Mouse (Mus musculus): Measurements from ENCODE around the gene Fzd10.
A peak's percentile ranks its signal among the peaks of the same experiment; 100 is the strongest.

Gene Fzd10

DNA sequence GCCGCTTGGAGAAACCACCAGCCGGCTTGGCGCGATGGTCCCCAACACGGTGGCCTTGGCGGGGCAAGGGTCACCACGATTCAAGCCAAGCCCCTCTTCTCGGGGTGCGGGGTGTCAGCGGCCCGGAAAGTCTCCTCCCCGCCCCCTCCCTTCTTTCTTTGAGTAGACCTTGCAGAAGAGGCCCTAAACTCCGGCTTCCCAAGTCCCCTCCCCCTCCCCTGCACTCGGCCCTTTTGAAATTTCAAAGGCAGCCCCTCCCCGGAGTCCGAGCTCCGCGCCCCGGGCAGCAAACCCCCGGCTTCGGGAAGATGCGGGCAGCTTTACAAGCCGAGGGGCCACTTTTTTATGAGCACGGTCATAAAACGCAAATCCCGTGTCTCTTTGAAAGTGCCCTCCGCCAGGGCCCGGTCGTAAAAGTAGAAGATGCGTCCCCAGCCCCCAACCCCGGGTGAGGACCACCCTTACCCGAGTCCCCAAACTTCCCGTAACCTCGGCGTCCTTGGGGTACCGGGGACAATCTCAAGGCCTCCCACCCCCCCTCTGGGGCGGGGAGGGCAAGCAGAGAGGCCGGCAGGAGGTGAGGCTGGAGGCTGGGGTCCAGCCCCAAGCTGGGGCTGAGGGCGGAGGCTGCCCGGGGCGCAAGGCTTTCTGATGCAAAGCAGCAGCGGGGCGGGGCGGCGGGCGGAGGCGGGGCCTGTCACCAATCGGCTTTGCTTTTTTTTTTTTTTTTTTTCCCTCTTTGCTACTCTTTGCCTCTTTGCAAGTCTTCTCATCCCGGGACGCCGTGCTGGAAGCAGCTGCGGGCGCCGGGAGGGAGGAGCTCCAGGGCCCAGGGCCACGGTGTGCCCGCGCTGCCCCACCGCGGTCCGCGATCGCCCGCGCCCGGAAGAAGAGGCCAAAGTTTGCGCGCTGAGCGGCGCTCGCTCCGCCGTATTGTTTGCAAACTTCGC is at the start of gene Fzd10:
Fzd10 (plus strand) TSS at position 773 of the 950 bp plus-strand sequence.
- DNase-seq: peak; percentile 8

DNA sequence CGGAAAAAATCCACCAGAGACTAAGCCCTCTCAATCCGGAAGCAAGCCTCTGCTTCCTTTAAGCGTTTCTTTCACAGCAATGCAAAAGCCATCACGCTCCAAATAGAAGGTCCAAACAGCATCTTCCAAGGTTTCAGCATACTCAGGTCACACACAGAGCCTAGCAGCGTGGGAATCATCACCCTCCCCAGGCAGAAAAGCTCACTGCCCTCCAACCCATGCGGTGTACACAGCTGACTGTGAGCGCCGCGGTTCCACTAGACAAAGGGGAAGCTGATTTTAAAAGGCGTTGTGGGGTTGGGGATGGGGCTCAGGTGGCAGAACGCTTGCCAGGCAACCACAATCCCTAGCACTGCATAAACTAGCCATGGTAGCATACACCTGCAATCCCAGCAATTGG is 49.2 kb upstream of the Fzd10 start:
- no peak for DNase-seq

DNA sequence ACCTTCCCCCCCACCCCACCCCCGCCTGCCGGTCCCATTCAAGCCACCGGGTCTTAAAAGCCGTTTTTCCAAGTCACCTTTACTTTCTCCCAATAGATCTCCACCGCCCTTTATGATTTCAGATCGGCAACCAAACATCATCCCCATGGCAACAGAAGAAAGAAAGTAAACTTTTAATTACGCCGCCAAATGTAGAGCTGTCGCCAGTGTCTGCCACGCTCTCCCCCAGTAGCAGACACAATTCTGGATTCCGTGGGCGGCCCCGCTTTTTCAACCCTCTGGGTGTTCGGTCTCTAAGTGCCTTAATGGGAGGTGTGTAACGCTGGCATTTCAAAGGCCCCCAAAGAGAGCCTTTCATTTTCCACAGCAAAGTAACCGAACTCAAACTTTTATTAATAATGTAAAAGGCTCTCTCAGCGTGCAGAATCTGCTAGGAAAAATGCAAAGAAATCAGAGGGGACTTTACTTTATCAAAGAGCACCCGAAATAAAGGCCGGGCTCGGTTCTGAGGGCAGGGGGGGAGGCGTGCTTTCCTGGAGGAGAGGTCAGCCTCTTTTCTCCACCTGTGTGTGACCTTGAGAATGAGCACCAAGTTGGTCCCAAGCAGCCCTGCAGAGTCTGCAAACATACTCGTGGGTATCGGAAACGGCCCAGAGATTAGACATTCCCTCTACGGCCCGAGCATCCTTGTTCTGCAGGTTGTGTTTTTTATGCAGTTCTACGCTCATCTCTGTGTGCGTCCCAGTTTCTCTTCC is 48.3 kb upstream of the Fzd10 start:
- no peak for DNase-seq

DNA sequence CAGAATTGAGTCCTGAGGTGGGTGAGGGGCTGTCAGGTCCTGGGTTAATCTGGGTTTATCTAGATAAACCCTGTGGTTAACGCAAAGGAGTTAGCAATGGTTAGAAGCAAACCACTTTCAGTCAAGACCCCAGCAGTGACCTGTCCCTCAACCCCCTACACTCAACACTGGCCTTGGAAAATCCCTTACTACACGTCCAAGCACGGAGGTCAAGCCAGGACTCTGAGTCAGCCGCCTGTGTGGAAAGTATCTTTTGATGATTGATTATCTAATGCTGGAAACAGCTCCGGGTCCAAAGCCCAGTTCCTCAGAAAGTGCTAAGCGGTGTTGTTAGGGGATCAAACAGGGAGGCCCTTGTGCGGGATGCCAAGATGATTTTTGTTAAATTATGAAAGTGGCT is 42.5 kb upstream of the Fzd10 start:
- DNase-seq: no peak

DNA sequence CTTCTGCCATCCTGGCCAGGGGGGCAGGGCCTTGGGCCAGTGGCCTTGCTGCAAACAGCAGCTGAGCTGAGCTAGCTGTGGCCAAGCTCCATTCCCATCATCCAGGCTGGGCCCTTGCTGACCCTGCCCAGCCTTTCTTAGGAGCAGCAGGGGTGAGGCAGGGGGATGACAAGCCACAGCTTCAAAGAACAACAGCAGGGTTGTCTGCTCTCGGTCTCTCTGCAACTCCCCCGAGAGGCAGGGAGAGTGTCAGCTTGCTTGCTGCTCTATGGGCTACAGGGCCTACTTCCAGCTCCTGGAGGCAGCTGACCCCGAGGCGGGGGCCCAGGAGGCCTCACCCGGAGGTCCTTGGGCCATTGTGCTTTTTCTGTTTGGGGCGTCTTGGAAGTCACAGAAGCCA is 33.3 kb upstream of the Fzd10 start:
- DNase-seq: no peak

DNA sequence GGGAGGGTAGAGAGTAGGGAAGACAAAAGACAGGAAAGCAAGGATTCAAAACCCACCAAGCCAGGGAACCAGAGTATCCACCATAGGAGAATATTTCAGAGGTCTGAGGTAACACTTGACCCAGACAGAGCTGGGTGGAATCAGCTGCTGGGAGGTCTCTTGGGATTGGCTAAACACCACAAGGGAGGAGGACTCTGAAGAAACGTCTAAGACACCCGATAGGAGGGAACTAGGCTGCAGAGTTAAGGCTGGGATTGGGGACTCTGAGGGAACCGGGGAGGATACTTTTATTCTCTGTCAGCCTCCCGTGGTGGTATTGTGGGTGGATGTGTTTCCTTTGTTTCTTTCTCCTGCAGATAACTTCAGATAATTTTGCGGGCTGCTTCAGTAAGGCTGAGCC is 31.7 kb upstream of the Fzd10 start:
- no peak for DNase-seq

DNA sequence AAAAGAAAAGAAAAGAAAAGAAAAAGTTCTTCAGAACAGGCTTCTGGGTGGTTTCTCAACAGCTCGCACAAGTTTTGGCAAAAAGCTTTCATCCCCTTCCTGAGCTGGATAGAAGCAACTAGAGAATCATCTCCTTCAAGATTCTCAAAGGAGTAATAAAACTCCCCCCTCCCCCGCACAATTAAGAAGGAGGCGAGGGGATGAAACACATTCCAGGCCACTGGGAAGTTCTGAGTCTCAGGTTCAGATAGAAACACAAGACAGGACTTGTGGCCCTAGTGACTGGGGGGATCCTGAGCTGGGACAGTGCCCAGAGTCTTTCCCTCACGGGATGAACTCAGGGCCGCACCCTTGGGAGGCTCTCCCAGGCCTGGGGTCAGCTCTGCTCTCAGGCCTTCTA is 30.6 kb upstream of the Fzd10 start:
- no peak for DNase-seq

DNA sequence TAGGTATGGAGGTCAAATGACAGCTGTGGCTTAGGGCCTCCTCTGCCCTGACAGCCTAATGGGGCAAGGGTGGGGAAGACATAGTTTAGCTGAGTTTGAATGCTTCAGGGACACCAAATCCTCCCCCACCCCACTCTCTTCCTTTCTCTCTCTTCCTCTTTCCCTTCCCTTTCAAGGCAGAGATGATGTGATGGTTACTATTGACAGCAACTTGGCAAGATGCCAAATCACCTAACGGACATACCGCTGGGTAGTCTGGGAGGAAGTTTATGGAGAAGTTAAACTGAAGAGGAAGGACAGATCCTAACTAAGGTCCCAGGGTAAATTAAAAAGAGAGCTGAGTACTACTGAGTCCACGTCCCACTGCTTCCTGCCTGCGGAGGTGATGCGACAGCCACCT is 29.8 kb upstream of the Fzd10 start:
- no peak for DNase-seq

DNA sequence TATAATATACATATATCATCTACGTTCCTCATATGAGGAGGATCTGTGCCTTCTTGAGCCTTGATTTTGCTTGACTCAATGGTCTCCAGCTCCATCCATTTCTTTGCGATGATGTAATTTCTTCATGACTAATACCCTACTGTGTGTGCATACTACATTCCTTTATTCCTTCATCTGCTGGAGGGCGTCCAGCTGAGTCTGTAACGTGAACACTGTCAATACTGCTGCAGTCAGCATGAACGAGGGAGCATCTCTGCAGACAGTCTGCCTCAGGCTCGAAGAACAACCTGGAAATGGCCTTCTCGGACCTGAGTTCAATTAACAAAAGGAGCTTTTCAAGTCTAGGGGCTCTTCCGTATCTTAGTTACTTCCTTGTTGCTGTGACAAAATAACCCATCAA is 28.9 kb upstream of the Fzd10 start:
- DNase-seq: no peak

DNA sequence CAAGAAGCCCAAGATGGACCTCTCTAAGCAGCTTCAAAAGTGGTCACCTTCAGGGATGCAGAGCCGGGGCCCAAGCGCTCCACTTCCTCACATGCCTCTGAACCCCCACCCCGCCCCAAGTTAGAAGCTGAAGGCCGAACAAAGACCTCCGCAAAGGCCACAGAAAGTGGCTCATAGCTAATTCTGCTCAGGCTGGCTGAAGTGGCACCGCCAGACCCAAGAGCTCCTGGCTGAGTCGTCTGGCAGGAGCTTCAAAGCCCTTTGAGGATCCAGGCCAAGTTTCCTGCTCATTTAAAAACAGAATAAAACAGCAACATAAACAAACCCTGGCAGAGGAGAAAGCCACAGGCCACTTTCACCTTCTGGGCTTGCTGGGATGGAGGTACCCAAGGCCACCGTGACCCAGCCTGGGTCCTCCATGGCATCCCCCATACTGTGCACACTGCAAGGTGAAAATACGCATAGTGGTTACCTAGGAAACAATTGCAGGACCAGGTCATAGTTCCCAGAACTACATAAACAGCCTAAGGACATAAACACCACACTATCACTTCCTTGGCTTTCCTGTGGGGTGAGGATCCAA is 24.6 kb upstream of the Fzd10 start:
- no peak for DNase-seq

DNA sequence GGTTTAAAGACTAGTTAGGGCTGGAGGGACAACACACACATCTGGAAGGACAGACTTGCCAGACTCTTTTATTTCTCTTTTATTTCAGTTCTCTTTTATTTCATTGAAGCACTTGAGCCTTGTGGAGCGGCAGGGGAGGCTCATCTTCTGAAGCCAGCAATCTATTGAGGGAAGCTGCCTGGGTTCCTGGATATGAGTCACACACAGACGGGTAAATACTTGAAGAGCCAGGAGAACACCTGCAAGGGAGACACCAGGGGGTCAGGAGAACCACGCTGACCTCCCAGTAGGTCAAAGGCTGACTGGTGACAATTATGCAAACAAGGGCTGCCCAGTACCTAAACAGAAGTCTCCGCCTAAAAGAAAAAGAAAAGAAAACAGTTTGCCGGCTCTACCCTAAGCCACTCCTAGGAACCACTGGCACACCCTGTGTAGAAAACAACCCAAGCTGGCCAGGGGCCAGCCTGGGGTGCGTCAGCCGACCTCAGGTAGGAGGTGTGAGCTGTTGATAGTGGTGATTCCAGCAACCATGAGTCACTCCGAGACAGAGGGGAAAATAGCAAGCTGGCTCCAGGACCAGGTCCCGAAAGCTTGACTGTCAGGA is 21.5 kb upstream of the Fzd10 start:
- no peak for DNase-seq

DNA sequence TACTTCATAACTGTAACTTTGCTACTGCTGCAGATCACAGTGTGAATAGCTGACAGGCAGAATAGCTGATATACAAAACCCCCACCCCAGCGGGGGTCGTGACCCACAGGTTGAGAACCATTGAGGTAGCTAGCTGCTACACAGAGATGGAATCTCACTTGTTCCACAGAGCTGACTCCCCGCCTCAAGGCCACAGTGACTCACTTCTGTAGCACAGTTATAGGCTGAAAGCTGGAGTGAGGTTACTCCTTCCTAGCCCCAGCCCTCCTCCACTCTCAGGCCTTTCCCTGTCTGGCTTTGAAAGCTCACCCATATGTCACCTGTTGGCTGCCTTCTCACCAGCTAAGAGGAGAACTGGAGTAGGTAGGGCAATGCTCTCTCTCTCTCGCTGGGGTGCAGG is 19.7 kb upstream of the Fzd10 start:
- DNase-seq: no peak

DNA sequence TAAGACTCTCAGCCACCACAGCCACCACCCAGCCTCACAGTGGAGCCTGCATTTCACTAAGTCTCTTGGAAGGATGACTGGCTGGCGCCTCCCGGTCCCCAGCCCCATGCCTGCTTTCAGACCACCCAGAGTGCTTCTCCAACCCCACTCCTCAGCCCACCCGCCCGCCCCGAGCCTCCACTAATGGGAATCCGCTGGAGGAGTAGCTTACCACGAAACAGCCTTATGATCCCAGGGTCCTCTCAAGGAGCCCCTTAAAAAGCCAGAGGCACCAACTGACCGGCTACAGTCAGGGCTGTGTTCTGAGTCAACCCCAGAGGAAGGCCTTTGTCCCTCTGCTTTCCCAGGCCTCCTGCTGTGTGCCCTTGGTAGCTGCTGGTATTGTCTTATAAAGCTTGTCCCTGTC is 19.1 kb upstream of the Fzd10 start:
- DNase-seq: no peak

DNA sequence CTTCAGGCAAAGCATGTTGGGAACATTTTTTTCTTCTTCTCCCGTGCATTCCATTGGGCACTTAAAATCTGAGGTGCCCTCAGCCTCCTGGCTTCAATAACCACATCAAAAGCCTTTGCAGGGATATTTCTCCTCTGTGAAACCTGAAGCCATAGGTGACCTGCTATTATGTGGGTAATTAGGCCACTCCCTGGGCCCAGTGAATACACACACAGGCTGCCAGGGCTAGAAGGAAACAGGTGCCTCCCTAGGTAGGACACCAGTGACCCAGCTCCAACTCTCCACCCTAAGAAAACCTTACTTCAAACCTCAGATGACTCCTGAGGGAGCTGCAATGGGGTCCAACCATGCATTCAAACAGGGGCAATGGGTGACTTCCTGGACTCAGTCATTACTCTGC is 11.4 kb upstream of the Fzd10 start:
- no peak for DNase-seq

DNA sequence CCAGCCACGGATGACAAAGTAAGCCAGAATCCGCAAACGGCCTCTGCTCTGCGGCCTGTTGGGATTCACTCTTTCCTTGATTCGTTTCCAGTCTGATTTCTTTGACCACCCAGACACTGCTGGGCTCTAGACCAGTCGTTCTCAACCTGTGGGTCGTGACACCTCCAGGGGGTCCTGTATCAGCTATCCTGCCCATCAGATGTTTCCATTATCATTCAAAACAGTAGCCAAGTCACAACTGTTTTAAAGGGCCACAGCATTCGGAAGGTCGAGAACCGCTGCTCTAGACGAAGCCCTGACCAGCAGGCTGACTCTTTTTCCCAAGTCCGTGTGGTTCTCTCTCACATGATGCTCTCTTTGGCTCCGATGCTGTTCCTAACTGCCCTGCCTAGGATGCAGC is 7.2 kb upstream of the Fzd10 start:
- DNase-seq: no peak

DNA sequence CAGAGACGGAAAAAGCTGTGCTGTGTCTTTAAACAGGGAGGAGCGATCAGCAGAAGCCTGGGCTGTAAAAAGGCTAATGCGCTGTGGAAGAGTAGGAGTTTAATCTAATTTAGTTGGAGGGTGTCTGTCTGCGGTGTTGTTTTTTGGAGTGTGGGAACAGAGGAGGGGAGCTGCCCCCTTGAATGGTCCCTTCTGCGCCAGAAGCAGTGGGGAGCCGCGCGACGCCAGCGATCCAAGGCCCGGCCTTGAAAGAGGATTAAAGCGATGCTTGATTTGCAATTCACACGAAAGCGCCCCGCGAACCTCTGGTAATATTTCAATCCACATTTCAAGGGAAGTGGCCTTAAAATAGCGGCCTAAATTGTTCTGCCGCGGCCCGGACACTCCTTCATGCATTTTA is 3.8 kb upstream of the Fzd10 start:
- no peak for DNase-seq

DNA sequence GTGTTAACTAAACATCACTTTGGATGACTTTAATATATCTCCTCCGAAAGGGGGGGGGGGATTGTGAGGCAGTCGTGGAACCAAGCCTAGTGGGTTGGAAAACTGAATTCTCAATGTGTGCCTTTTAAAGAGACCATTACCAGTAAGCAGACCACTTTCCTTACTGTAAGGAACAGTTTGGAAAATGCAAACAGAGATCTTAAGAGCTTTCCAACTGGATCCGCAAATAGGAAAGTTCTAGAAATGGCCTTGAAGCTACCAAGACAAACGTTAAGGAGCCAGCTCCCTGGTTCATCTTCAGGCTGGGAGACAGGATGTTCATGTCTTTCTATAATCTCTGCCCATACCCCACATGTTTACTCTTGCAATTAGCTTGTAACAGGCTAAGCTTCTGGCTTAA is 3.3 kb upstream of the Fzd10 start:
- no peak for DNase-seq

DNA sequence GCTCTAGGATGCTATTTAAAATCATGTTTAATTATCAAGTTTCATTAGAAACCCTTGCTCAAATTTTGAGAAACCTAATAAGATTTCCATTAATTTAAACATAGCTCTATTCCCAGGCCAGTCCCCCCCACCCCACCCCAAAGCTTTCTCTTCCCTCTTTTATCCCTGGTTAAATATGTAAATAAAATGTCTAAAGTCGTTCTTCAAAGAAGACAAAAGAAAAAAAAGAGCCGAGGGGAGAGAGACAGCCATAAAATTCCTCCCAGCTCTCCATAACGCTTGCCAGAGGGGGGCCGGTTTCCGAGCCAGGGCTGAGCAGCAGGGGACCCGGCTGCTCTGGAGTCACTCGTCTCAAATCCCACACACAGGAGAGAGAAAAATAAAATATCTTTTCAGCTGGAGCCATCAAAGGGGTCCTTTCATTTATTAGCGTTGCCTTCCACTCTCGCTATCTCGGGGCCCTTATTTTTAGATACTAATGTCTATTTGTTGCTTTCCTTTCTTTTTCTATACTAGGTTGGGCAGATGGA is 2.4 kb upstream of the Fzd10 start:
- DNase-seq: no peak

DNA sequence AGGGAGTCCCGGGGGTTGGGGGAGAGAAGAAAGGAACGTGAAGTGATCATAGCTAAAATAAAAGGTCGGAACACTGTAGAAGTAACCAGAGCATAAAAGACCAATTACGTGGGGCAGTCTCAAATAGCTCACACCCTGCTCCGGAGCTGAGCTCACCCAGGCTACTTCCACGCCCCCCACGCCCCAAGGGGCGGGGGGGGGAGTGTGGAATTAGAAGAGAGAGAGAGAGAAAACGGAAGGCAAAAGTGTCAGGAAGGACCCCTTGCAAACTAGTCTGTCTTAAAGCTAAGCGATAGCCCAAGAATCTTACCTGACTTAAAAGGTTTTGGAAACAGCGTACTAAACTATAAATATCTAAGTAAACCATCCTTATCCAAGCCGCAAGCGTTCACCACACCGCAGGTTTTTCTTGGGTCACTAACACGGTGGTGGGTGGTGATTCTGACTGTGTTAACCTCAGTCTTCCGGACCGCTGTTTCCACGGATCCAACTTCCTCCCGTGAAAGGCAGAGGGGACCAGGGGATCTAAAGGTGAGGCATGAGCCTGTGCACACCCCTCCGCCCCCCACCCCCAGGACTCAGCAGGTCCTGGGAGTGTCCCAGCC is 1.8 kb upstream of the Fzd10 start:
- no peak for DNase-seq

DNA sequence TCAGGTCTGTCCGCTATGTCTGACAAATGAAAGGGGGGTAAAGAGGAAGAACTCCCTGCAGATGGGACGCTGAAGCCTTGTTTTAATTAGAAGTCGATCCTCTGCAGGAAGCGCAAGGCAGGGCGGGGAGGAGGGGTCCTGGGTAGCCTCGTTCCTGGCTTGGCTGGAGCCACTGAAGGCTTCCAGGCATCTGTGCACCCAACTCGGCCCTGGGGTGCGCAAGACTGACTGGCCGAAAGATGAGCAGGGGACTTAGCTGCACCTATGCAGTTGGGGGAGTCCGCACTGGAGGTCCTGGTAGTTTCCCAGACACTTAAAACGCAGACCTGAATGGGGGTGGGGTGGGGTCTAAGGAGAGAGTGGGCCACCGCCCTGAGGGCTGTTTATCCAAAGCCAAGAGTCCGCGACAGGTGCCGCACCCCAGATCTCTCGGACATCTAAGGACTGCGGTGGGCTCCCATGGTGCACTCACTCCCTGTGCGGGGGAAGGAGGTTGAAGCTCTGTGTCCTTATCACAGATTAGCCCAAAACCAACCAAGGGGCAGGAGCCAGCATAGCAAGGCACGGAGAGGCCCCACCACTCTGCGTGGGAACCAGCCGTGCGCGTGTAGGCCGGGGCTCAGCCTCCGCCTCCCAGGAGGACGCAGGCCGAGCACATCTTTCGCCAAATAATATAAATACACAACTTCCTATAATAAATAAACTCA is 1.1 kb upstream of the Fzd10 start:
- DNase-seq: no peak

DNA sequence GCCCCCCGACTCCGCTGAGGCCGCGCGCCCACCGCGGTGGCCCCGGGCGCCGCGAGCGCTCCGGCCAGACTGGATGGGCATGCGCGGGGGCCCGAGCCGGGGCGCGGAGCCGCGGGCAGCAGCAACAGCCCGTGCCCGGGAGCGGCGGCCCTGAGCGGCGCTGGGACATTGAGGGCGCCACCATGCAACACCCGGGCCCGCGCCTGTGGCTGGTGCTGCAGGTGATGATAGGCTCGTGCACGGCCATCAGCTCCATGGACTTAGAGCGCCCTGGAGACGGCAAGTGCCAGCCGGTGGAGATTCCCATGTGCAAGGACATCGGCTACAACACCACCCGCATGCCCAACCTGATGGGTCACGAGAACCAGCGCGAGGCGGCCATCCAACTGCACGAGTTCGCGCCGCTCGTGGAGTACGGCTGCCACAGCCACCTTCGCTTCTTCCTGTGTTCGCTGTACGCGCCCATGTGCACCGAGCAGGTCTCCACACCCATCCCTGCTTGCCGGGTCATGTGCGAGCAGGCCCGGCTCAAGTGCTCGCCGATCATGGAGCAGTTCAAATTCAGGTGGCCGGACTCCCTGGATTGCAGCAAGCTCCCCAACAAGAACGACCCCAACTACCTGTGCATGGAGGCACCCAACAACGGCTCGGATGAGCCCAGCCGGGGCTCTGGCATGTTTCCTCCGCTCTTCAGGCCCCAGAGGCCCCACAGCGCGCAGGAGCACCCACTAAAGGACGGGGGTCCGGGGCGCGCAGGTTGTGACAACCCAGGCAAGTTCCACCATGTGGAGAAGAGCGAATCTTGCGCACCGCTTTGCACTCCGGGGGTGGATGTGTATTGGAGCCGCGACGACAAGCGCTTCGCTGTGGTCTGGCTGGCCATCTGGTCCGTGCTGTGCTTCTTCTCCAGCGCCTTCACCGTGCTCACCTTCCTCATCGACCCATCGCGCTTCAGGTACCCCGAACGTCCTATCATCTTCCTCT is 684 bp downstream of the Fzd10 start:
- peak; percentile 9 for DNase-seq

Measured in kidney, adult 18-20 months (tissue).